Mouse (Mus musculus): ENCODE results near the gene ccdc198. TPM values are rescaled to one million over a fixed set of nuclear protein-coding genes. Genes with fewer than 3 reads are reported as not detected.

ccdc198 gene
- total and polyA plus RNA-seq, 3 experiments: not detected

- dilution Hi-C loops (cut with MboI; ENCODE audit: extremely low pct_ligation_motif_present, extremely low pct_unique_long_range_greater_than_20kb, low sequenced_read_pairs) (no loop called here), in situ Hi-C loops (cut with MboI; ENCODE audit: low pct_ligation_motif_present, low pct_unique_long_range_greater_than_20kb, low sequenced_read_pairs) (loop anchor here (5.0 to 25.0 kb wide), 2 partner anchors 109 to 499 kb away; no protein-coding TSS in a partner anchor)
- Histone ChIP-seq H3K4me3 (replicated peaks in 1 of 3; ENCODE audit: low read depth in 2 of 3, low read length in 2 of 3, poor library complexity in 1 of 3) (no peak overlapping the region), H3K79me2 (replicated peaks; ENCODE audit: control insufficient read depth, extremely low read depth, insufficient read depth, poor library complexity, severe bottlenecking) (no peaks in the 10 kb centered on the region), H3K4me1 (ENCODE audit: control insufficient read depth in 1 of 2, insufficient read depth in 2 of 2) (peaks cover 2 to 11% of the 10 kb centered on the region in 2 experiments; a peak in 3 of 4 replicates), H3K4me2 (ENCODE audit: insufficient read depth, low read depth, poor library complexity, severe bottlenecking) (no peak overlapping the region), H3K27me3 (replicated peaks) (no peaks in the 10 kb centered on the region), H3K27ac (ENCODE audit: insufficient read depth, low read depth) (no peak overlapping the region), H3K9ac (ENCODE audit: insufficient read depth, low read depth) (no peak overlapping the region), H3K36me3 (replicated peaks in 1 of 2; ENCODE audit: control insufficient read depth in 1 of 2, insufficient read depth in 1 of 2, low read length in 1 of 2) (no peaks in the 10 kb centered on the region), H3K9me3 (replicated peaks; ENCODE audit: low read length) (no peaks in the 10 kb centered on the region)
- DNase-seq (ENCODE audit: extremely low read depth): peak; percentile 53
- TF ChIP-seq SMC3 (IDR thresholded peaks at IDR 0.05; ENCODE audit: low read depth, low read length) (peak; percentile 71), JUN (IDR thresholded peaks at IDR 0.05; ENCODE audit: insufficient read depth, low read depth, low read length) (no peak), CTCF (conservative IDR thresholded peaks at IDR 0.05 in 1 of 2, IDR thresholded peaks at IDR 0.05 in 1 of 2; ENCODE audit: low read depth in 2 of 2, low read length in 2 of 2) (peak; percentile 61 to 91), TCF12 (IDR thresholded peaks at IDR 0.05; ENCODE audit: low read depth, low read length) (no peak), RAD21 (IDR thresholded peaks at IDR 0.05; ENCODE audit: low read depth, low read length) (peak; percentile 91), MYC (IDR thresholded peaks at IDR 0.05; ENCODE audit: low read depth, low read length) (no peak), E2F4 (IDR thresholded peaks at IDR 0.05; ENCODE audit: insufficient replicate concordance, low read depth, low read length) (no peak)
Measured at GRCm38 (mm10) chr14:49238206-49238605, 7.1 kb downstream of the ccdc198 start.

- H3K4me1 ChIP-seq (ENCODE audit: control insufficient read depth in 1 of 2, insufficient read depth in 2 of 2): peaks cover 2 to 11% of the 10 kb centered on the region in 2 experiments; a peak in 3 of 4 replicates
- H3K27me3 ChIP-seq (replicated peaks): no peaks in the 10 kb centered on the region
- peak; percentile 85 for DNase-seq (ENCODE audit: extremely low read depth)
- no peak overlapping the region for H3K9ac ChIP-seq (ENCODE audit: insufficient read depth, low read depth)
- in situ Hi-C loops (cut with MboI; ENCODE audit: low pct_ligation_motif_present, low pct_unique_long_range_greater_than_20kb, low sequenced_read_pairs): loop anchor here (5.0 to 25.0 kb wide), 2 partner anchors 112 to 502 kb away; no protein-coding TSS in a partner anchor
- no peaks in the 10 kb centered on the region for H3K36me3 ChIP-seq (replicated peaks in 1 of 2; ENCODE audit: control insufficient read depth in 1 of 2, insufficient read depth in 1 of 2, low read length in 1 of 2)
- no peak overlapping the region for H3K27ac ChIP-seq (ENCODE audit: insufficient read depth, low read depth)
- dilution Hi-C loops (cut with MboI; ENCODE audit: extremely low pct_ligation_motif_present, extremely low pct_unique_long_range_greater_than_20kb, low sequenced_read_pairs): no loop called here
- TF ChIP-seq SMC3 (IDR thresholded peaks at IDR 0.05; ENCODE audit: low read depth, low read length) (peak; percentile 51), RAD21 (IDR thresholded peaks at IDR 0.05; ENCODE audit: low read depth, low read length) (peak; percentile 88), E2F4 (IDR thresholded peaks at IDR 0.05; ENCODE audit: insufficient replicate concordance, low read depth, low read length) (no peak), ELF1 (IDR thresholded peaks at IDR 0.05; ENCODE audit: low read depth, low read length) (peak; percentile 52), CTCF (conservative IDR thresholded peaks at IDR 0.05 in 1 of 2, IDR thresholded peaks at IDR 0.05 in 1 of 2; ENCODE audit: low read depth in 2 of 2, low read length in 2 of 2) (peak; percentile 41 to 90; a peak in 3 of 4 replicates)
- H3K4me2 ChIP-seq (ENCODE audit: insufficient read depth, low read depth, poor library complexity, severe bottlenecking): peak overlapping the region; percentile 47; the same call in 1 of the 2 replicates
- no peaks in the 10 kb centered on the region for H3K79me2 ChIP-seq (replicated peaks; ENCODE audit: control insufficient read depth, extremely low read depth, insufficient read depth, poor library complexity, severe bottlenecking)
- no peak overlapping the region for H3K4me3 ChIP-seq (replicated peaks in 1 of 3; ENCODE audit: low read depth in 2 of 3, low read length in 2 of 3, poor library complexity in 1 of 3)
- no peaks in the 10 kb centered on the region for H3K9me3 ChIP-seq (replicated peaks; ENCODE audit: low read length)
Measured at GRCm38 (mm10) chr14:49234788-49235515, 10.3 kb downstream of the ccdc198 start.

GRCm38 (mm10) chr14:49231845-49232244 lies 13.4 kb downstream of the ccdc198 start:
- Histone ChIP-seq H3K9ac (ENCODE audit: insufficient read depth, low read depth) (no peak overlapping the region), H3K4me2 (ENCODE audit: insufficient read depth, low read depth, poor library complexity, severe bottlenecking) (no peak overlapping the region), H3K27ac (ENCODE audit: insufficient read depth, low read depth) (no peak overlapping the region), H3K36me3 (replicated peaks in 1 of 2; ENCODE audit: control insufficient read depth in 1 of 2, insufficient read depth in 1 of 2, low read length in 1 of 2) (no peaks in the 10 kb centered on the region), H3K4me3 (replicated peaks in 1 of 3; ENCODE audit: low read depth in 2 of 3, low read length in 2 of 3, poor library complexity in 1 of 3) (no peak overlapping the region), H3K79me2 (replicated peaks; ENCODE audit: control insufficient read depth, extremely low read depth, insufficient read depth, poor library complexity, severe bottlenecking) (no peaks in the 10 kb centered on the region), H3K4me1 (ENCODE audit: control insufficient read depth in 1 of 2, insufficient read depth in 2 of 2) (peaks cover 2 to 11% of the 10 kb centered on the region in 2 experiments; a peak in 3 of 4 replicates), H3K27me3 (replicated peaks) (no peaks in the 10 kb centered on the region), H3K9me3 (replicated peaks; ENCODE audit: low read length) (no peaks in the 10 kb centered on the region)
- no peak for TF ChIP-seq POLR2A (IDR thresholded peaks at IDR 0.05; ENCODE audit: low read depth, low read length)
- TF ChIP-seq JUND (conservative IDR thresholded peaks at IDR 0.05; ENCODE audit: low read depth, low read length): no peak
- no peak for TF ChIP-seq POLR2AphosphoS2 (IDR thresholded peaks at IDR 0.05; ENCODE audit: low read depth, low read length)
- no peak for TF ChIP-seq NRF1 (IDR thresholded peaks at IDR 0.05; ENCODE audit: low read depth, low read length)
- TF ChIP-seq SMC3 (IDR thresholded peaks at IDR 0.05; ENCODE audit: low read depth, low read length): no peak
- TF ChIP-seq ZC3H11A (IDR thresholded peaks at IDR 0.05; ENCODE audit: low read depth, low read length): no peak
- TF ChIP-seq SIN3A (IDR thresholded peaks at IDR 0.05; ENCODE audit: low read length): no peak
- TF ChIP-seq ZNF384 (IDR thresholded peaks at IDR 0.05; ENCODE audit: low read depth, low read length): no peak
- no peak for TF ChIP-seq MXI1 (IDR thresholded peaks at IDR 0.05; ENCODE audit: low read depth, low read length)
- no peak for TF ChIP-seq RAD21 (IDR thresholded peaks at IDR 0.05; ENCODE audit: low read depth, low read length)
- TF ChIP-seq ZMIZ1 (IDR thresholded peaks at IDR 0.05; ENCODE audit: low read depth, low read length): no peak
- no peak for TF ChIP-seq JUN (IDR thresholded peaks at IDR 0.05; ENCODE audit: insufficient read depth, low read depth, low read length)
- no peak for TF ChIP-seq CHD1 (IDR thresholded peaks at IDR 0.05; ENCODE audit: low read depth, low read length)
- DNase-seq (ENCODE audit: extremely low read depth): no peak
- dilution Hi-C loops (cut with MboI; ENCODE audit: extremely low pct_ligation_motif_present, extremely low pct_unique_long_range_greater_than_20kb, low sequenced_read_pairs): no loop called here
- in situ Hi-C loops (cut with MboI; ENCODE audit: low pct_ligation_motif_present, low pct_unique_long_range_greater_than_20kb, low sequenced_read_pairs): loop anchor here (25.0 kb wide), 1 partner anchor 505 kb away; no protein-coding TSS in a partner anchor
